Mouse (Mus musculus): ENCODE measurements around the gene Kri1. TPM values are rescaled to one million over a fixed set of nuclear protein-coding genes. Genes with fewer than 3 reads are reported as not detected.
A peak's percentile ranks its signal among the peaks of the same experiment; 100 is the strongest.

Kri1 gene
- polyA plus RNA-seq, 1 experiment = 29.3 TPM

DNA sequence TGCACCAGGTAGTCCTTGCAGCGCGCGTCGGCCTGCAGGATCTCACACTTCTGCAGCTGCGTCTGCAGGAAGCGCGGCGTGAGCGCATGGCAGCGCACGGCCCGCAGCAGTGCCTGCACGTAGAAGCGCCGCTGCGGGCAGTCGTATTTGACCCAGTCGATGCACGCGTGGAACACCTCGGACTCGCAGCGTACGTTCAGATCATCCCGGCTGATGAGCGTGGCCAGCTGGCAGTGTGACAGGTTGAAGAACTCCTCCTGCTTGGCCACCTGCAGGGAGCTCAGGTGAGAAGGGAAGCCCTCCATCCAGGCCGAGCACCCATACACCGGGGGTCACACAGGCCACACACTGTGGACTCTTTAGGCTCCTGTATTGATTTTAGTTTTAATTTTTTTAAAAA is 54.0 kb downstream of the Kri1 start:
- H3K27me3 ChIP-seq (ENCODE audit: control insufficient read depth, insufficient read depth, insufficient read length) = no peaks in the 10 kb centered on the region
- no peak overlapping the region for H3K4me3 ChIP-seq (ENCODE audit: insufficient read depth, poor library complexity, severe bottlenecking)
- no peak overlapping the region for H3ac ChIP-seq (ENCODE audit: control insufficient read depth, insufficient read length, low read depth)
- TF ChIP-seq FOSL1 (IDR thresholded peaks at IDR 0.05; ENCODE audit: insufficient read depth, low read length, poor library complexity, severe bottlenecking) (no peak), MYOD1 (IDR thresholded peaks at IDR 0.05; ENCODE audit: control insufficient read depth, insufficient read length, low read depth) (no peak), MYOG (IDR thresholded peaks at IDR 0.05; ENCODE audit: control insufficient read depth, extremely low read depth, insufficient read length) (no peak), USF1 (IDR thresholded peaks at IDR 0.05; ENCODE audit: low read depth) (no peak), CEBPB (IDR thresholded peaks at IDR 0.05; ENCODE audit: low read depth) (no peak), MAX (IDR thresholded peaks at IDR 0.05) (no peak), CTCF (IDR thresholded peaks at IDR 0.05; ENCODE audit: control insufficient read depth, insufficient read depth, insufficient read length) (no peak)
- peaks cover 21% of the 10 kb centered on the region for H3K79me3 ChIP-seq (ENCODE audit: low read depth)
- peaks cover 35% of the 10 kb centered on the region for H3K36me3 ChIP-seq (ENCODE audit: control insufficient read depth, insufficient read depth)
- H3K79me2 ChIP-seq (ENCODE audit: control insufficient read depth, insufficient read depth) = peaks cover 44% of the 10 kb centered on the region

DNA sequence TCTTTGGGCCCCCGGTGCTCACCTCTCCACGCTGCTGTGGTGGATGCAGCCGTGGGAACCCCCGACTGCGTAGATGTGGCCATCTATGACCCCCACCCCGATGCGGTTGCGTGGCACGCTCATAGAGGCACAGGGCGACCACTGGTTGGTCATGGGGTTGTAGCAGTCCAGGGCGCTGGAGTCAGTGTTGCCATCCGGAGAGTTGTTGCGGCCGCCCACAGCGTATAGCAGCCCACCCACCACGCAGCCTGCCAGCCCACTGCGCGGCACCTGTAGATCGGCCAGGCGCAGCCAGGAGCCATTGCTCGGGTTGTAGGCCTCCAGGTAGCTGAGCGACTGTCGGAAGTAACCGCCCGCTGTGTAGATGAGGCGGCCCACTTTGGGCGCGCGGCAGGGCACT is 54.4 kb downstream of the Kri1 start:
- Histone ChIP-seq H3K79me2 (ENCODE audit: control insufficient read depth, insufficient read depth) (peaks cover 44% of the 10 kb centered on the region), H3K27me3 (ENCODE audit: control insufficient read depth, insufficient read depth, insufficient read length) (no peaks in the 10 kb centered on the region), H3ac (ENCODE audit: control insufficient read depth, insufficient read length, low read depth) (no peak overlapping the region), H3K4me3 (ENCODE audit: insufficient read depth, poor library complexity, severe bottlenecking) (no peak overlapping the region), H3K79me3 (ENCODE audit: low read depth) (peaks cover 21% of the 10 kb centered on the region), H3K36me3 (ENCODE audit: control insufficient read depth, insufficient read depth) (peaks cover 35% of the 10 kb centered on the region)
- TF ChIP-seq USF1 (IDR thresholded peaks at IDR 0.05; ENCODE audit: low read depth) = no peak
- no peak for TF ChIP-seq MYOG (IDR thresholded peaks at IDR 0.05; ENCODE audit: control insufficient read depth, extremely low read depth, insufficient read length)
- no peak for TF ChIP-seq MAX (IDR thresholded peaks at IDR 0.05)
- TF ChIP-seq CEBPB (IDR thresholded peaks at IDR 0.05; ENCODE audit: low read depth) = no peak
- TF ChIP-seq CTCF (IDR thresholded peaks at IDR 0.05; ENCODE audit: control insufficient read depth, insufficient read depth, insufficient read length) = no peak
- no peak for TF ChIP-seq MYOD1 (IDR thresholded peaks at IDR 0.05; ENCODE audit: control insufficient read depth, insufficient read length, low read depth)
- no peak for TF ChIP-seq FOSL1 (IDR thresholded peaks at IDR 0.05; ENCODE audit: insufficient read depth, low read length, poor library complexity, severe bottlenecking)

DNA sequence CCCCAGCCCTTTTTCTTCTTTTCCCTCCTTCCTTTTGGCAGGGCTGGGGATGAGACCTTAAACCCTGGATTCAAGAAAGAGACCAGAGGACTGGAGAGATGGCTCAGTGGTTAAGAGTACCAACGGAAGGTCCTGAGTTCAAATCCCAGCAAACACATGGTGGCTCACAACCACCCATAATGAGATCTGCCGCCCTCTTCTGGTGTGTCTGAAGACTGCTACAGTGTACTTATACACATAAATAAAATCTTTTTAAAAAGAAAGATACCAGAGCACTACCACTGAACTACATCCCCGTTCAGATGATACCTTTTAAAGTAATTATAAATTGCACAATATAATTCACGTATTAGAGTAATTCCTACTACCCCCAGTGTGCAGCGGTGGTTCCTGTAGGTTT is 54.9 kb downstream of the Kri1 start:
- peaks cover 20% of the 10 kb centered on the region for H3K79me3 ChIP-seq (ENCODE audit: low read depth)
- H3K36me3 ChIP-seq (ENCODE audit: control insufficient read depth, insufficient read depth) = peaks cover 35% of the 10 kb centered on the region
- H3K27me3 ChIP-seq (ENCODE audit: control insufficient read depth, insufficient read depth, insufficient read length) = no peaks in the 10 kb centered on the region
- H3K4me3 ChIP-seq (ENCODE audit: insufficient read depth, poor library complexity, severe bottlenecking) = no peak overlapping the region
- peaks cover 39% of the 10 kb centered on the region for H3K79me2 ChIP-seq (ENCODE audit: control insufficient read depth, insufficient read depth)
- TF ChIP-seq MYOG (IDR thresholded peaks at IDR 0.05; ENCODE audit: control insufficient read depth, extremely low read depth, insufficient read length) (no peak), FOSL1 (IDR thresholded peaks at IDR 0.05; ENCODE audit: insufficient read depth, low read length, poor library complexity, severe bottlenecking) (no peak), USF1 (IDR thresholded peaks at IDR 0.05; ENCODE audit: low read depth) (no peak), CEBPB (IDR thresholded peaks at IDR 0.05; ENCODE audit: low read depth) (no peak), MAX (IDR thresholded peaks at IDR 0.05) (no peak), CTCF (IDR thresholded peaks at IDR 0.05; ENCODE audit: control insufficient read depth, insufficient read depth, insufficient read length) (no peak), MYOD1 (IDR thresholded peaks at IDR 0.05; ENCODE audit: control insufficient read depth, insufficient read length, low read depth) (no peak)
- H3ac ChIP-seq (ENCODE audit: control insufficient read depth, insufficient read length, low read depth) = no peak overlapping the region

DNA sequence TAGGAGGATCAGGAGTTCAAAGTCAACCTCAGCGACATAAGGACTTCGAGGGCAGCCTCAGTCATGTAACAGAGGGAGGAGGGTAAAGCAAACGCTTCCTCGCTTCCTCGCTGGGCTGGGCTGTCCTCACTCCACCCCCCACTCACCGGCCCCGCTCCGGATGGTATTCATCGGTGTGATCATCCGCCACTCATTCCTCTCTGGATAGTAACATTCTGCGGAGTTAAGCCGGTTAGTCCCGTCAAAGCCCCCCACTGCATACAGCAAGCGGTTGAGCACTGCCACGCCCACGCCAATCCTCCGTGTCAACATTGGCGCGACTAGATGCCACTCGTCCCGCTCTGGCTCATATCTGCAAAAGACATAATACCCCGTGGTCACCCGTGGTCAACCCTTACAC is 56.2 kb downstream of the Kri1 start:
- H3ac ChIP-seq (ENCODE audit: control insufficient read depth, insufficient read length, low read depth) = no peak overlapping the region
- peaks cover 11% of the 10 kb centered on the region for H3K79me3 ChIP-seq (ENCODE audit: low read depth)
- peaks cover 29% of the 10 kb centered on the region for H3K36me3 ChIP-seq (ENCODE audit: control insufficient read depth, insufficient read depth)
- no peaks in the 10 kb centered on the region for H3K27me3 ChIP-seq (ENCODE audit: control insufficient read depth, insufficient read depth, insufficient read length)
- no peak for TF ChIP-seq MYOG (IDR thresholded peaks at IDR 0.05; ENCODE audit: control insufficient read depth, extremely low read depth, insufficient read length)
- TF ChIP-seq MYOD1 (IDR thresholded peaks at IDR 0.05; ENCODE audit: control insufficient read depth, insufficient read length, low read depth) = no peak
- TF ChIP-seq USF1 (IDR thresholded peaks at IDR 0.05; ENCODE audit: low read depth) = no peak
- no peak for TF ChIP-seq FOSL1 (IDR thresholded peaks at IDR 0.05; ENCODE audit: insufficient read depth, low read length, poor library complexity, severe bottlenecking)
- TF ChIP-seq MAX (IDR thresholded peaks at IDR 0.05) = no peak
- TF ChIP-seq CEBPB (IDR thresholded peaks at IDR 0.05; ENCODE audit: low read depth) = no peak
- TF ChIP-seq CTCF (IDR thresholded peaks at IDR 0.05; ENCODE audit: control insufficient read depth, insufficient read depth, insufficient read length) = no peak
- peaks cover 25% of the 10 kb centered on the region for H3K79me2 ChIP-seq (ENCODE audit: control insufficient read depth, insufficient read depth)
- no peak overlapping the region for H3K4me3 ChIP-seq (ENCODE audit: insufficient read depth, poor library complexity, severe bottlenecking)

DNA sequence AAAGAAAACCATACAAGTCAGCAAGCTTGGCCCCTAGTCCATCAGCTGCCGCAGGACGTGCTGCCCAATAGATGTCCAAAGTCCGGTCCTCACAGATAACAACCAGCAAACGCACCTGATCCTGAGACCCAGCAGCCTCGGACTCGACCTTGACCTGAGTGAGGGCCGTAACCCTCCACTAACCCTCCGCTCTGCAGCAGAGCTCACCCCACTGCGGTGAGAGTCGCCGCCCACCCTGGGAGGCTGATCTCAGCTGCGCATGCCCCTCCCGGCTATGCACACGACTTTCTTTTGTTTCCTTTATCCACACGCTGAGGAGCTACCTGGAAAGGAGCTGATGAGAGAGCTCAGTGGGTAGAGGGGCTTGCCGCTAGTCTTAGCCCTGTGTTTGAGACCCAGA is 60.4 kb downstream of the Kri1 start:
- Histone ChIP-seq H3ac (ENCODE audit: control insufficient read depth, insufficient read length, low read depth) (no peak overlapping the region), H3K79me2 (ENCODE audit: control insufficient read depth, insufficient read depth) (no peaks in the 10 kb centered on the region), H3K36me3 (ENCODE audit: control insufficient read depth, insufficient read depth) (peaks cover 11% of the 10 kb centered on the region), H3K27me3 (ENCODE audit: control insufficient read depth, insufficient read depth, insufficient read length) (no peaks in the 10 kb centered on the region), H3K79me3 (ENCODE audit: low read depth) (no peaks in the 10 kb centered on the region), H3K4me3 (ENCODE audit: insufficient read depth, poor library complexity, severe bottlenecking) (no peak overlapping the region)
- no peak for TF ChIP-seq FOSL1 (IDR thresholded peaks at IDR 0.05; ENCODE audit: insufficient read depth, low read length, poor library complexity, severe bottlenecking)
- no peak for TF ChIP-seq MAX (IDR thresholded peaks at IDR 0.05)
- no peak for TF ChIP-seq MYOD1 (IDR thresholded peaks at IDR 0.05; ENCODE audit: control insufficient read depth, insufficient read length, low read depth)
- no peak for TF ChIP-seq CTCF (IDR thresholded peaks at IDR 0.05; ENCODE audit: control insufficient read depth, insufficient read depth, insufficient read length)
- TF ChIP-seq USF1 (IDR thresholded peaks at IDR 0.05; ENCODE audit: low read depth) = no peak
- no peak for TF ChIP-seq CEBPB (IDR thresholded peaks at IDR 0.05; ENCODE audit: low read depth)
- TF ChIP-seq MYOG (IDR thresholded peaks at IDR 0.05; ENCODE audit: control insufficient read depth, extremely low read depth, insufficient read length) = no peak

DNA sequence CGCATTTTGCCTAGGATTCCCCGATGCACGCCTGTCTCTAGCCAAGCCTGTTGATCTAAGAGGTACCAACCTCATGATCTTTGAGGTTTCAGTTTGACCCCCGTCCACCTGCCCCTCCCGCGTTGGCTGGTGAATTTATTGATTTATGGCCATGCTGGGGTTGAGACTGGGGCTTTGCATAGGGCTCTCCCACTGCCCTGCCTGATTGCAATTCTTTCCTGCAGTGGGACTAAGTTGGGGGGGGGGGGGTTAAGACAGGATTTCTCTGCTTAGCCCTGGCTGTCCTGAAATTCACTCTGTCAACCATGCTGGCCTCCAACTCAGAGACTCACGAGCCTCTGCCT is 62.4 kb downstream of the Kri1 start:
- Histone ChIP-seq H3ac (ENCODE audit: control insufficient read depth, insufficient read length, low read depth) (peak overlapping the region; percentile 16), H3K4me3 (ENCODE audit: insufficient read depth, poor library complexity, severe bottlenecking) (no peak overlapping the region), H3K79me2 (ENCODE audit: control insufficient read depth, insufficient read depth) (no peaks in the 10 kb centered on the region)

More for the DNA sequence above, 62.4 kb downstream of the Kri1 start:
- no peak for TF ChIP-seq CEBPB (IDR thresholded peaks at IDR 0.05; ENCODE audit: low read depth)
- no peak for TF ChIP-seq FOSL1 (IDR thresholded peaks at IDR 0.05; ENCODE audit: insufficient read depth, low read length, poor library complexity, severe bottlenecking)
- TF ChIP-seq MYOG (IDR thresholded peaks at IDR 0.05; ENCODE audit: control insufficient read depth, extremely low read depth, insufficient read length) = no peak
- no peak for TF ChIP-seq MAX (IDR thresholded peaks at IDR 0.05)
- TF ChIP-seq MYOD1 (IDR thresholded peaks at IDR 0.05; ENCODE audit: control insufficient read depth, insufficient read length, low read depth) = no peak
- TF ChIP-seq USF1 (IDR thresholded peaks at IDR 0.05; ENCODE audit: low read depth) = no peak
- no peak for TF ChIP-seq CTCF (IDR thresholded peaks at IDR 0.05; ENCODE audit: control insufficient read depth, insufficient read depth, insufficient read length)
- peaks cover 7% of the 10 kb centered on the region for H3K36me3 ChIP-seq (ENCODE audit: control insufficient read depth, insufficient read depth)
- no peaks in the 10 kb centered on the region for H3K27me3 ChIP-seq (ENCODE audit: control insufficient read depth, insufficient read depth, insufficient read length)
- H3K79me3 ChIP-seq (ENCODE audit: low read depth) = no peaks in the 10 kb centered on the region

Data from C2C12 (cell line).